Mouse (Mus musculus): Measurements from ENCODE around the gene Kdr. TPM values are rescaled to one million over a fixed set of nuclear protein-coding genes. Genes with fewer than 3 reads are reported as not detected.

Gene Kdr
- polyA plus RNA-seq, 1 experiment, result 2.1 TPM

DNA sequence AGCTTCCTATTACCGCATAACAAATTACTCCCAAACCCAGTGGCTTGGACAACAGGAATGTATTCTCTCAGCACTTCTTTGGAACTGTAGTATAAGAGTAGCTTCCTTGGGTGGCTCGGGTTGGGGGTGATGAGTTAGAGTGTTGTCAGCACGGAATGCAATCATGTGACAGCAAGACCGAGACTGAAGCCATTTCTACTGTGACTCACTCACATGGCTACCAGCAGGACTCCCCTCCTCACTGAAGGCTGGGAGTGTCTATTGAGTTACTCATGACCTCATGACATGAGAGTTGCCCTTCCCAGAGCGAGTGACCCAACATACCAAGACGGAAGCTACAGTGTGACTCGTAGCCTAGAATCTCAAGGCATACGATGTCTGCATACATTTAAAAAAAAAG is 12.0 kb upstream of the Kdr start:
- peaks cover 10% of the 10 kb centered on the region for H3K4me1 ChIP-seq (ENCODE audit: control insufficient read depth, insufficient read depth, low read length)
- H3K27ac ChIP-seq (ENCODE audit: insufficient read depth, low read depth, low read length), result peak overlapping the region; percentile 39; the same call in 1 of the 2 replicates
- no peak overlapping the region for H3K4me3 ChIP-seq (ENCODE audit: insufficient read depth, low read length)
- no peak for TF ChIP-seq CTCF (IDR thresholded peaks at IDR 0.05; ENCODE audit: low read depth, low read length)

DNA sequence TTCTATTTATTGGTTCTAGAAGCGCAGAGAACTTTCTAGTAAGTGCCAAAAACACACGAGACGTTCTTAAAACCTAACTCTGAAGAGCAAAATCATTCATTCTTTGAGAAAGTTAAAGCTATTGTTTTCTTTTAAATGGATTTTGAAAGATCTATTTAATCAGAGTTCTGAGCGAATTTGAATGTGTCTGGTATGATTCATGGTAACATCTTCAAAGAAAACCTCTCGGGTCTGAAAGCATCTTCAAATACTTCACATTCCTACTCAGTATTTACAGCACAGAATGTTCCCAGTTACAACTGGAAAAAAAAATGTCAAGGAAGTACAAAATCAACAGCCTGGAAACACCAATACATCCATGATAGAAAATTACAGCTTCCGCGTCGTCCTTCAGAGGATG is 9.3 kb upstream of the Kdr start:
- peaks cover 10% of the 10 kb centered on the region for H3K4me1 ChIP-seq (ENCODE audit: control insufficient read depth, insufficient read depth, low read length)
- no peak overlapping the region for H3K27ac ChIP-seq (ENCODE audit: insufficient read depth, low read depth, low read length)
- TF ChIP-seq CTCF (IDR thresholded peaks at IDR 0.05; ENCODE audit: low read depth, low read length), result no peak
- TF ChIP-seq POLR2A (IDR thresholded peaks at IDR 0.05; ENCODE audit: borderline replicate concordance, low read depth, low read length), result no peak
- H3K4me3 ChIP-seq (ENCODE audit: insufficient read depth, low read length), result no peak overlapping the region

DNA sequence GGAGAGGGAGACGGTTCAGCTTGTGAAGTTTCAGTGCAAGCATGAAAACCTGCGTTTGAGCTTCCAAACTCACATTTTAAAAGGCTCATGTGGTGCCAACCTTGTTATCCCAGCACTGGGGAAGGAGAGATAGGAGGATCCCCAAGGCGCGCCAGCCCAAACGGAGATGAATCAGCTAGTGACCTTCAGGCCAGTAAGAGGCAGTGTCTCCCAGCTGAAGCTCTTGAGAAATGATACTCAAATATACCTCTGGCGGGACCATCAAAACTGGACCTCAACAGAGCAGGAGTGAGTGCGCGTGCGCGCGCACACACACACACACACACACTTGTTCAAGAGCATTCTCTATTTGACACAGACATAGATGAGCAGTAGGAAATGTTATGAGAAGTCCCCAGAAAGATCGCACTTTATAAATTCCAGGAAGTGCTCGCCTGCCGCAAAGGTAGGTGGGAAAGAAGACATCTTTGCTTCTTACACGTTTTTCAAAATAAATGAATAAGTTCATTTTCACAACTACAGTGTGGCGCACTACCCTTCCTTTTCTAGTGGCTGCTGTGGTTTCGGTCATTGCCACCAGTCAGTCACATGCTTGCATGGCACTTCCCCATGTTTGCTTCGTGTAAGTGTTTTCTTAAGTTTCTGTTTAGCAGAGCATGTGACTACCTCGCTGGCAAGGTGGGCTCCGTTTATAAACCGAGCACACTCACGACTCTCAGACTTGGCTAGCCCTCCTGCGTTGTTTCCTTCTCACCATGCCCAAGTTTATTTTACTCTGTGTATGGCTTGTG is 2.5 kb upstream of the Kdr start:
- H3K4me1 ChIP-seq (ENCODE audit: control insufficient read depth, insufficient read depth, low read length), result peaks cover 22% of the 10 kb centered on the region
- no peak overlapping the region for H3K4me3 ChIP-seq (ENCODE audit: insufficient read depth, low read length)
- H3K27ac ChIP-seq (ENCODE audit: insufficient read depth, low read depth, low read length), result peak overlapping the region; percentile 42
- no peak for TF ChIP-seq POLR2A (IDR thresholded peaks at IDR 0.05; ENCODE audit: borderline replicate concordance, low read depth, low read length)
- TF ChIP-seq CTCF (IDR thresholded peaks at IDR 0.05; ENCODE audit: low read depth, low read length), result no peak

DNA sequence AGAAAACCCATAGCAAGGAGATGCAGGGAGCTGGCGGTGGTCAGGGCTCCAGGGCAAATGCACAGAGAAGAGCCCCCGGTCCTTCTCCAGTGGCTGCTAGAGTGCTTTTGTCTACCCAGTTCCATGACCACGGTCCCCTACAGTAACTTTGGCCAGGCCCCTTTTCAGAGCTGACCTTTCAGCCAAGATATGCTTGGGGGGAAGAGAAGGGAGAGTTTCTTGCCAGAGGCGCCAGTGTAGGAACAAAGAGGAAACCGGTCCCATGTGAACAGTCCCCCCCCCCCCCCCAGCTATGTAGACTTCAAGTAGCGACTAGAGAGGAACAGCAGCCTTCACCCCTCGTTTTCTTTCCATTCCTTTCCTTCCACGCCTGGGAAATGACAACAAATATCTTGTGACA is 850 bp upstream of the Kdr start:
- no peak overlapping the region for H3K27ac ChIP-seq (ENCODE audit: insufficient read depth, low read depth, low read length)
- H3K4me3 ChIP-seq (ENCODE audit: insufficient read depth, low read length), result peak overlapping the region; percentile 66
- no peak for TF ChIP-seq POLR2A (IDR thresholded peaks at IDR 0.05; ENCODE audit: borderline replicate concordance, low read depth, low read length)
- no peak for TF ChIP-seq CTCF (IDR thresholded peaks at IDR 0.05; ENCODE audit: low read depth, low read length)

DNA sequence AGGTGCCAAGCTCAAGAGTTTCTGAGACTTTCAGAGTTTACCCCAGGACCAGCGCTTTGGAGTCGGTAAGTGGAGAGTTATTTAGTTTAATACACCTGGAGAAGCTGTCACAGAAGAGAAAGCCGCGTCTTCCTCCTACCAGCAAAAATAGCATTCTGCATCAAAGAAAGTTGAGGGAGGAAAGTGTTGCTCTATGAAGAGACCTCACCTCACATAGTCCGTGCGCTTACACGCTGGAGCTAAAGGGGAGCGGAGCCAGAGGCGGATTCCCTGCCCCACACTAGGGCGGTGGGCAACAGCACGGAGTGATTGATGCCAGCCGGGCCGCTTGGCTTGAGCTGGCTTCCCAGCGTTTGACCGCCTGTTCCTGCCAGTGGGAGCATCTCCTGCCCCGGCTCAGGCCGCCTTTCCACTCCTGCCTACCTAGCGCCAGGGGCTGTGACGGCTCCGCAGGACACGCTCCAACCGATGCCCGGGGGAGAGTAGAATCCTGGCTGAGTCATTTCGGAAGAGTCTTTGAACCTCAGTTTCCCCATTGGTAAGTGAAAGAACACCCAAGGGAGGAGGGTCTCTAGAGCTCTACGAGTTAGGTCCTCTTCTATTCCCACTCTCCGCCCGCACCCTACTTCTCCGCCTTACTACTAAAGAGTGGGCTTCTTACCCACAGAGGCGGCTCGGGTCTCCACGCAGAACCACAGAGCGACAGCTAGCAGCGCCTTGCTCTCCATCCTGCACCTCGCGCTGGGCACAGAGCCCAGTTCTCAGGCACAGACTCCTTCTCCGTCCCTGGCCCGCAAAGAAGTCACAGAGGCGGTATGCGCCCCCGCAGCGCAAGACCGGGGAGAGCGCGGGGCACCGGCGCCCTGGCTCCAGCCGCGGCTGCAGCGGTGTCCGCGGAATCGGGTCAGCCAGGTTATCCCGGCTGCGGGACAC is 551 bp downstream of the Kdr start:
- no peak for TF ChIP-seq POLR2A (IDR thresholded peaks at IDR 0.05; ENCODE audit: borderline replicate concordance, low read depth, low read length)
- no peak for TF ChIP-seq CTCF (IDR thresholded peaks at IDR 0.05; ENCODE audit: low read depth, low read length)
- H3K4me3 ChIP-seq (ENCODE audit: insufficient read depth, low read length), result peak overlapping the region; percentile 66
- H3K27ac ChIP-seq (ENCODE audit: insufficient read depth, low read depth, low read length), result no peak overlapping the region
- H3K4me1 ChIP-seq (ENCODE audit: control insufficient read depth, insufficient read depth, low read length), result peaks cover 30% of the 10 kb centered on the region

More for the DNA sequence above, 850 bp upstream of the Kdr start:
- H3K4me1 ChIP-seq (ENCODE audit: control insufficient read depth, insufficient read depth, low read length), result peaks cover 30% of the 10 kb centered on the region

DNA sequence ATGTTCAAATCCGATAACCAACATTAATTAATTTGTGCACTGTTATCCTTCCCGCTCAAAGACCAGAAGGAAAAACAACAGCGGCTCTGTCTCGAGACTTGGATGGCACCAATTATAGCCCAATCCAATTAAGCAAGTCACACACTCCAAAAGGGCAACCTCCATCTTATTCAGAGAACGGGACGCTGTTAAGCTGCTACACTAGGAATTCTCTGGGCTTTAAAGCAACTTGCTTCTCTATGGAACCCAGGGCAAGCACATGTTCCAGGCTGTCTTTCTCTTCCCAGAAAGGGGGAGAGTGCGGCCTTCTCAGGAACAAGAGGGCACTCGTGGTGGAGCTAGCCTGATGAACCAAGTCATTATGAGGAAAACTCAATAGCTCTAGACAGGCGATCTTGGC is 1.6 kb downstream of the Kdr start:
- peaks cover 30% of the 10 kb centered on the region for H3K4me1 ChIP-seq (ENCODE audit: control insufficient read depth, insufficient read depth, low read length)
- H3K27ac ChIP-seq (ENCODE audit: insufficient read depth, low read depth, low read length), result no peak overlapping the region
- no peak overlapping the region for H3K4me3 ChIP-seq (ENCODE audit: insufficient read depth, low read length)
- TF ChIP-seq CTCF (IDR thresholded peaks at IDR 0.05; ENCODE audit: low read depth, low read length) (no peak), POLR2A (IDR thresholded peaks at IDR 0.05; ENCODE audit: borderline replicate concordance, low read depth, low read length) (no peak)

DNA sequence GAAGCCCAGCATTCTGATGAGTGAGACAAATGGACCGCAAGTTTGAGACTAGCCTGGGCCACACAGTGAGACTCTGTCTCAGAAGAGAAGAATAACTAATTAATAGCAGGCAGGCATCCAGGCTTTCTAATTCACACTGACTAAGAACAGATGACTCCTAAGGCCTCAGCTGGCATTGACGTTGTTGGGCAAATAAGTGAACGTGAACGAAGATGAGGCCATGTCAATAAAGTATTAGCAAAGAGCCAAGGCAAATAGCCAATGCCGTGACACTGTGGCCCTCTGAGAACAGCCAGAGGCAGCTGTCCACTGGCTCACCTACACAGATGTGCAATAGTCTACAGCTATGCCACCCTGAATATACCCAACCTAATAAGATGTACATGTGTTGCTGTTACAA is 2.9 kb downstream of the Kdr start:
- Histone ChIP-seq H3K4me3 (ENCODE audit: insufficient read depth, low read length) (no peak overlapping the region), H3K27ac (ENCODE audit: insufficient read depth, low read depth, low read length) (no peak overlapping the region), H3K4me1 (ENCODE audit: control insufficient read depth, insufficient read depth, low read length) (peaks cover 27% of the 10 kb centered on the region)
- TF ChIP-seq CTCF (IDR thresholded peaks at IDR 0.05; ENCODE audit: low read depth, low read length), result no peak
- no peak for TF ChIP-seq POLR2A (IDR thresholded peaks at IDR 0.05; ENCODE audit: borderline replicate concordance, low read depth, low read length)

DNA sequence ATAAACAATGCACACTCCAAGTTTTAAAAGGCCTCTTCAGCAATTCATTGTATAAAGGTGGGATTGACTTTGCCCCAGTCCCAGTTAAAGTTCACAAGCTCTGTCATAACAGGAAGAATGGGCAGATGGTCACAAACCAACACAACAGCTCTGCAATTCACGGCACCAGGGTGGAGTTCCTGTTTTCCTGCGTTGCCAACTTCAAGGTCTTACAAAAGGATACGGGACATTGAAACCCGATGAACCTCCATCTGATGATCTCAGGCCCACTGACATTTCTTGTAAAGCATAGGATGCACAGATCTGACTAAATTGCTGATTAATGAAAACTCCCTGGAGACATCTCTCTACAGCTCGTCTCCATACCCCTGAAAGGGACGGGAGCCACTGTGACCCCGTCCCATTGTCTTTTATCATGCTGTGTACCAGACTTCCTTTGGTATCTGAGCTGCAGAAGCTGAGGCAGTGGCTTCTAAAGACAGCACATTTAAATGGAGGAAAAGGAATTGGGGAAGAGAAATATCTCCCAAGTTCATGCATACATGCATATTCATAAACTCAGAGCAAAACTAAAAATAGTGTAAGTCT is 3.6 kb downstream of the Kdr start:
- Histone ChIP-seq H3K4me3 (ENCODE audit: insufficient read depth, low read length) (no peak overlapping the region), H3K4me1 (ENCODE audit: control insufficient read depth, insufficient read depth, low read length) (peaks cover 21% of the 10 kb centered on the region), H3K27ac (ENCODE audit: insufficient read depth, low read depth, low read length) (no peak overlapping the region)
- TF ChIP-seq CTCF (IDR thresholded peaks at IDR 0.05; ENCODE audit: low read depth, low read length), result no peak
- TF ChIP-seq POLR2A (IDR thresholded peaks at IDR 0.05; ENCODE audit: borderline replicate concordance, low read depth, low read length), result no peak

DNA sequence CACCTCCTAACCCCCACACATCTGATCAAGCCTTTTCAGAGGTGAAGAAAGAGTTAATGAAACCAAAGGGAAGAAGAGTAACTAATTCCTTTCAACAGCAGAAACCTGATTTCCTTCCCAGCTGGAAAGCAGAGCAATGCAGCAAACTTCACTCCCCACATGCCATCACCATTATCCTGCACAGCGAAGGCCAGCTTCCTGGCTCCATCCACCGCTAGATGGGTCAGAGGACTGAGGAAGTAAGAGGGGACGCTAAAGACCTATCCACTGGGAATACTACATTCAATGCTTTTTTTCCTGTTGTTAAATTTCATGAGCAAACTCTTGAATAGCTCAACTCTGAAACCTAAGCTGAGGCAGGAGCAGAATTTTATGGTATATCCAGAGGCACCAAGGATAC is 8.4 kb downstream of the Kdr start:
- Histone ChIP-seq H3K27ac (ENCODE audit: insufficient read depth, low read depth, low read length) (no peak overlapping the region), H3K4me3 (ENCODE audit: insufficient read depth, low read length) (no peak overlapping the region), H3K4me1 (ENCODE audit: control insufficient read depth, insufficient read depth, low read length) (peaks cover 14% of the 10 kb centered on the region)
- TF ChIP-seq POLR2A (IDR thresholded peaks at IDR 0.05; ENCODE audit: borderline replicate concordance, low read depth, low read length), result no peak

DNA sequence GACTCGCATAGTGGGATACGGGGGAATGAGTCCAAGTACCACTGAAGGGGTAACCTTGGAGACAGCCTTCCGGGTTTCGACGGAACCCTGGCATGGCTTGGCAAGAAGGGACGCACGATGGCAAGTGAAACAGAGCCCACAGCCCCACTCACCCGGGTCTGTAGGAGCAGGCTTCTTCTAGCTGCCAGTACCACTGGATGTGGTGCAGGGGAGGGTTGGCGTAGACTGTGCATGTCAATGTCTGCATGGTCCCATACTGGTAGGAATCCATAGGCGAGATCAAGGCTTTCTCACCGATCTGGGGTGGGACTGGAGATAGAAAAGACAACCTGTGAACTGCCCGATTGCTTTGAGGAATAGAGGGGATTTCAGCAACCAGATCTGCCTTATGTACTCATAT is 15.7 kb downstream of the Kdr start:
- Histone ChIP-seq H3K4me1 (ENCODE audit: control insufficient read depth, insufficient read depth, low read length) (peaks cover 8% of the 10 kb centered on the region), H3K27ac (ENCODE audit: insufficient read depth, low read depth, low read length) (no peak overlapping the region), H3K4me3 (ENCODE audit: insufficient read depth, low read length) (no peak overlapping the region)
- TF ChIP-seq CTCF (IDR thresholded peaks at IDR 0.05; ENCODE audit: low read depth, low read length) (no peak), POLR2A (IDR thresholded peaks at IDR 0.05; ENCODE audit: borderline replicate concordance, low read depth, low read length) (no peak)
